Mouse (Mus musculus) cerebellum, adult 2 months (tissue): ENCODE data around the gene Lpar4.

Experiments
- CTCF ChIP-seq: fragments of 200-500 bp; IDR thresholded peaks from 2 replicates; pipeline ENCODE4 v1.5.1; 2011; ENCODE audit warnings: low read depth, mild to moderate bottlenecking, control low read depth, low read length, moderate library complexity, borderline replicate concordance; ENCODE audit not compliant: insufficient read depth
- POLR2A ChIP-seq: fragments of 200-500 bp; IDR thresholded peaks from 2 replicates; pipeline ENCODE4 v1.6.1; 2011; ENCODE audit warnings: low read length, control low read depth, borderline replicate concordance; ENCODE audit not compliant: insufficient read depth

DNA sequence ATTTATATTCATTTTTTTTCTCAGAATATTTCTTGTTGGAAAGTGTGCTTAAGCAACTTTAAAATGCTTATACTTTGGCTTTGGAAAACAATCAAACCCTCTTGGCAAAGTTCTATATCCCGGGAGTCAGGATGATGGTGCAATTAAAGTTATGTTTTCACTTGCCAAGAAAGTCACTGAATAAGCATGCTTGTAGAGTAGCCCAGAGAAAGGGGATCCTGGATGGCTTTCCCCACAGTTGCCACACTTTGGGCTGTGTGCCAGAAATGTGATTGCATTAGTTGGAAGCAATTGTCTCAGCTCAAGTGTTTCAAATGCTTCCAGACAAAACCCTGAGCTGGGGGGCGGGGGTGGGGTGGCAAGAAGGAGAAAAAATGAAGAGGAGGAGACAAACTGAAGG lies 43.9 kb downstream of the Lpar4 start:
- TF ChIP-seq POLR2A = no peak
- no peak for TF ChIP-seq CTCF
